12 mouse cellular contexts compared by ENCODE assay signal in the genomic region with DNA sequence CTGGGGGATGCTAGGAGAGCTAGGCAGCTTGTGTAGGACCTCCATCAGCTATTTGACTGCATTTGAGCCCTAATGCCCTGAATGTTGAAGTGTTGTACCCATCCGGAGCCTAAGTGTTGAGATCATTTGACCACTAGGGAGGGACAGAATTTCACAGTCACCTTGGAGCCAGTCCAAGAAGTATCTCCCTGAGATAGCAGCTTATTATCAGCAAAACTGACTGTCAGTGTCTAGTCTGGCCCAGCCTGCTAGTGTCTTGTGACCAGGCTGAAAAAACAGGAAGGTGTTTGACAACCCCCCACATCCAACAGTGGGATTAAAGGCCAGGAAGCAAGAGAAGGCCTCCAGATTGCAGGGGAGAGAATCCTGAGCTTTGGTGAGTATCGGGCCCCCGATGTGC. TPM values are rescaled to one million over a fixed set of nuclear protein-coding genes. Genes with fewer than 3 reads are reported as not detected.
DNase-seq lines count a peak whose midpoint lies in the region; ATAC-seq lines count a peak whose summit lies in the region.
"Had no signal": no experiment of that assay in that cellular context is flagged by ENCODE, and none has a peak within 500 bp of the region (broad histone marks: within the 10 kb centered on the region; RNA-seq: fewer than 3 reads in every experiment).

No protein-coding gene starts in this region.

- peak overlapping the region; percentile 7; the same call in 1 of the 2 replicates for H3K4me2 ChIP-seq in intestine, embryonic 16.5 days (ENCODE audit: low read depth, low read length)
- H3K4me2 ChIP-seq: limb, embryonic 12.5 days had no signal

- no peaks in the 10 kb centered on the region for H3K36me3 ChIP-seq in intestine, embryonic 16.5 days (ENCODE audit: control insufficient read depth, insufficient read depth, low read length)
- no peaks in the 10 kb centered on the region for H3K36me3 ChIP-seq in macrophage (ENCODE audit: inconsistent target)
- no peaks in the 10 kb centered on the region for H3K36me3 ChIP-seq in limb, embryonic 10.5 days
- H3K36me3 ChIP-seq: limb, embryonic 12.5 days had no signal

- 0 out of 2 replicates have a peak, but pooled peaks have one; percentile 33 for ATAC-seq in erythroblast, adult 5-6 weeks (replicated peaks; ENCODE audit: low FRiP score, poor library complexity, severe bottlenecking)
- peak; percentile 49 for ATAC-seq in intestine, embryonic 16.5 days
- ATAC-seq: hindbrain, postnatal 0 days had no signal

- no peaks in the 10 kb centered on the region for H3K27me3 ChIP-seq in intestine, embryonic 16.5 days (replicated peaks; ENCODE audit: control insufficient read depth, insufficient read depth, low read length)
- H3K27me3 ChIP-seq in limb, embryonic 10.5 days (ENCODE audit: low read depth, poor library complexity, severe bottlenecking), result no peaks in the 10 kb centered on the region
- H3K27me3 ChIP-seq: limb, embryonic 12.5 days had no signal

- H3K9me3 ChIP-seq in intestine, embryonic 16.5 days (ENCODE audit: control insufficient read depth, low read length), result no peaks in the 10 kb centered on the region
- H3K9me3 ChIP-seq in limb, embryonic 10.5 days (replicated peaks), result no peaks in the 10 kb centered on the region
- H3K9me3 ChIP-seq: limb, embryonic 12.5 days had no signal

- H3K4me3 ChIP-seq in intestine, embryonic 16.5 days (ENCODE audit: low read length), result no peak overlapping the region
- peak overlapping the region; percentile 7; the same call in 1 of the 2 replicates for H3K4me3 ChIP-seq in macrophage (ENCODE audit: inconsistent target)
- H3K4me3 ChIP-seq in limb, embryonic 10.5 days, result no peak overlapping the region
- H3K4me3 ChIP-seq: limb, embryonic 12.5 days; myocyte had no signal

- WGBS in intestine, embryonic 16.5 days, result 69% methylated on average over 3 of the region's 3 CpGs
- WGBS in macrophage (ENCODE audit: missing documents), result 87% methylated on average over 3 of the region's 3 CpGs
- 86% methylated on average over 3 of the region's 3 CpGs for WGBS in limb, embryonic 10.5 days

- H3K27ac ChIP-seq in intestine, embryonic 16.5 days (ENCODE audit: low read length), result peak overlapping the region; percentile 82
- H3K27ac ChIP-seq in macrophage, result peak overlapping the region; percentile 66
- no peak overlapping the region for H3K27ac ChIP-seq in limb, embryonic 10.5 days
- H3K27ac ChIP-seq: hindbrain, postnatal 0 days; limb, embryonic 12.5 days had no signal

- no peak overlapping the region for H3K9ac ChIP-seq in intestine, embryonic 16.5 days (ENCODE audit: low read depth, low read length)
- H3K9ac ChIP-seq: limb, embryonic 12.5 days had no signal

- DNase-seq in layer of hippocampus, adult 9-11 months, result peak; percentile 27
- DNase-seq in layer of hippocampus, adult 9-10 months (ENCODE audit: low spot score), result no peak
- no peak for DNase-seq in limb, embryonic 10.5 days (ENCODE audit: low spot score)
- no peak for DNase-seq in gastrocnemius, postnatal 4 days (ENCODE audit: low spot score in 2 of 2)
- DNase-seq: lung, postnatal 4 days; right cerebral cortex, adult 18-20 months had no signal

- peaks cover 2% of the 10 kb centered on the region; the same call in 1 of the 2 replicates for H3K4me1 ChIP-seq in intestine, embryonic 16.5 days (ENCODE audit: control insufficient read depth, insufficient read depth, low read length)
- no peaks in the 10 kb centered on the region for H3K4me1 ChIP-seq in limb, embryonic 10.5 days
- H3K4me1 ChIP-seq: limb, embryonic 12.5 days had no signal

- H3K79me2 ChIP-seq in macrophage (ENCODE audit: inconsistent target), result no peaks in the 10 kb centered on the region; the same call in 1 of the 2 replicates

RNA-seq across cellular contexts. Expression of gene Folr1, which starts 0.7 kb away (rescaled TPM):
- total RNA-seq in erythroblast, adult 5-6 weeks (2015; ENCODE audit: low replicate concordance), result not detected in 2 replicates
- not detected in 2 replicates for total RNA-seq in erythroblast, adult 5-6 weeks (2017; ENCODE audit: low replicate concordance)
- 201 and 253 TPM in 2 replicates for polyA plus RNA-seq in intestine, embryonic 16.5 days (2015; fragmentation: Nextera tagmentation; extraction: Ambion mirVana)
- total RNA-seq in macrophage (2018; cell fraction: chromatin; rRNA removed), result 1 to 10 TPM in 2 of 26 experiments, not detected in 24; 1.3 TPM
- total RNA-seq in macrophage (2018; cell fraction: cytosol; rRNA removed), result under 1 TPM in 20 of 26 experiments, not detected in 6; 0.11 to 0.80 (median 0.37) TPM
- 1 to 10 TPM in 3 of 26 experiments, under 1 TPM in 1, not detected in 22; 0.82 to 2.4 (median 1.9) TPM for total RNA-seq in macrophage (2018; cell fraction: nucleus; rRNA removed)
- 0.50 to 0.59 TPM in 2 of 3 replicates, not detected in the other for polyA plus RNA-seq in macrophage (2018)
- polyA plus RNA-seq in limb, embryonic 10.5 days (2016; fragmentation: Nextera tagmentation; extraction: Ambion mirVana), result not detected in 2 replicates
- 1 to 10 TPM; 1.1 to 1.6 TPM for total RNA-seq in gastrocnemius, postnatal 4 days (2021)
- polyA plus RNA-seq: limb, embryonic 12.5 days had no signal

RNA-seq across cellular contexts. Expression of gene Anapc15, which starts 7.8 kb away (rescaled TPM):
- total RNA-seq in erythroblast, adult 5-6 weeks (2015; ENCODE audit: low replicate concordance), result 14.2 and 28.4 TPM in 2 replicates
- 18.6 and 19.5 TPM in 2 replicates for total RNA-seq in erythroblast, adult 5-6 weeks (2017; ENCODE audit: low replicate concordance)
- 61.0 and 66.3 TPM in 2 replicates for polyA plus RNA-seq in intestine, embryonic 16.5 days (2015; fragmentation: Nextera tagmentation; extraction: Ambion mirVana)
- 1,000 to 10,000 TPM in 11 of 26 experiments, 100 to 1,000 TPM in 15; 258 to 1,533 (median 875) TPM for total RNA-seq in macrophage (2018; cell fraction: chromatin; rRNA removed)
- 100 to 1,000 TPM in 5 of 26 experiments, 10 to 100 TPM in 21; 50.7 to 118 (median 77.3) TPM for total RNA-seq in macrophage (2018; cell fraction: cytosol; rRNA removed)
- 1,000 to 10,000 TPM in 1 of 26 experiments, 100 to 1,000 TPM in 25; 144 to 1,074 (median 581) TPM for total RNA-seq in macrophage (2018; cell fraction: nucleus; rRNA removed)
- polyA plus RNA-seq in macrophage (2018), result 80.5 to 140 TPM (median 104 TPM) in 3 replicates
- 115 and 120 TPM in 2 replicates for polyA plus RNA-seq in limb, embryonic 10.5 days (2016; fragmentation: Nextera tagmentation; extraction: Ambion mirVana)
- 10 to 100 TPM; 21.4 to 24.4 TPM for total RNA-seq in gastrocnemius, postnatal 4 days (2021)

RNA-seq across cellular contexts. Expression of gene Folr2, which starts 14.3 kb away (rescaled TPM):
- total RNA-seq in erythroblast, adult 5-6 weeks (2015; ENCODE audit: low replicate concordance), result 3.6 TPM in 1 of 2 replicates, not detected in the other
- not detected in 2 replicates for total RNA-seq in erythroblast, adult 5-6 weeks (2017; ENCODE audit: low replicate concordance)
- polyA plus RNA-seq in intestine, embryonic 16.5 days (2015; fragmentation: Nextera tagmentation; extraction: Ambion mirVana), result 2.6 and 3.2 TPM in 2 replicates
- 10 to 100 TPM in 1 of 26 experiments, 1 to 10 TPM in 22, under 1 TPM in 1, not detected in 2; 0.96 to 11.9 (median 3.2) TPM for total RNA-seq in macrophage (2018; cell fraction: chromatin; rRNA removed)
- total RNA-seq in macrophage (2018; cell fraction: cytosol; rRNA removed), result 10 to 100 TPM; 14.4 to 29.0 (median 19.4) TPM
- 10 to 100 TPM in 16 of 26 experiments, 1 to 10 TPM in 10; 3.9 to 43.1 (median 11.1) TPM for total RNA-seq in macrophage (2018; cell fraction: nucleus; rRNA removed)
- polyA plus RNA-seq in macrophage (2018), result 21.1 to 134 TPM (median 134 TPM) in 3 replicates
- polyA plus RNA-seq in limb, embryonic 10.5 days (2016; fragmentation: Nextera tagmentation; extraction: Ambion mirVana), result 0.21 TPM in 1 of 2 replicates, not detected in the other
- total RNA-seq in gastrocnemius, postnatal 4 days (2021), result 1 to 10 TPM; 6.4 to 9.1 TPM
- polyA plus RNA-seq: limb, embryonic 12.5 days; myocyte had no signal

RNA-seq across cellular contexts. Expression of gene Inppl1, which starts 33.3 kb away (rescaled TPM):
- 0.58 and 5.6 TPM in 2 replicates for total RNA-seq in erythroblast, adult 5-6 weeks (2015; ENCODE audit: low replicate concordance)
- 1.4 and 18.0 TPM in 2 replicates for total RNA-seq in erythroblast, adult 5-6 weeks (2017; ENCODE audit: low replicate concordance)
- polyA plus RNA-seq in intestine, embryonic 16.5 days (2015; fragmentation: Nextera tagmentation; extraction: Ambion mirVana), result 27.2 and 28.2 TPM in 2 replicates
- 100 to 1,000 TPM in 25 of 26 experiments, 10 to 100 TPM in 1; 81.5 to 370 (median 203) TPM for total RNA-seq in macrophage (2018; cell fraction: chromatin; rRNA removed)
- 10 to 100 TPM; 38.5 to 75.5 (median 63.8) TPM for total RNA-seq in macrophage (2018; cell fraction: cytosol; rRNA removed)
- total RNA-seq in macrophage (2018; cell fraction: nucleus; rRNA removed), result 100 to 1,000 TPM in 19 of 26 experiments, 10 to 100 TPM in 7; 63.1 to 228 (median 121) TPM
- 63.7 to 85.3 TPM (median 76.3 TPM) in 3 replicates for polyA plus RNA-seq in macrophage (2018)
- polyA plus RNA-seq in limb, embryonic 10.5 days (2016; fragmentation: Nextera tagmentation; extraction: Ambion mirVana), result 41.6 and 57.8 TPM in 2 replicates
- total RNA-seq in gastrocnemius, postnatal 4 days (2021), result 100 to 1,000 TPM in 1 of 2 experiments, 10 to 100 TPM in 1; 95.1 to 101 TPM

RNA-seq across cellular contexts. Expression of gene Lamtor1, which starts 34.4 kb away (rescaled TPM):
- total RNA-seq in erythroblast, adult 5-6 weeks (2015; ENCODE audit: low replicate concordance), result 35.0 and 36.6 TPM in 2 replicates
- total RNA-seq in erythroblast, adult 5-6 weeks (2017; ENCODE audit: low replicate concordance), result 26.2 and 28.0 TPM in 2 replicates
- polyA plus RNA-seq in intestine, embryonic 16.5 days (2015; fragmentation: Nextera tagmentation; extraction: Ambion mirVana), result 236 and 245 TPM in 2 replicates
- total RNA-seq in macrophage (2018; cell fraction: chromatin; rRNA removed), result 100 to 1,000 TPM in 3 of 26 experiments, 10 to 100 TPM in 23; 33.4 to 125 (median 65.7) TPM
- 100 to 1,000 TPM; 202 to 321 (median 284) TPM for total RNA-seq in macrophage (2018; cell fraction: cytosol; rRNA removed)
- 100 to 1,000 TPM in 10 of 26 experiments, 10 to 100 TPM in 16; 51.7 to 155 (median 92.3) TPM for total RNA-seq in macrophage (2018; cell fraction: nucleus; rRNA removed)
- polyA plus RNA-seq in macrophage (2018), result 249 to 321 TPM (median 295 TPM) in 3 replicates
- 180 and 181 TPM in 2 replicates for polyA plus RNA-seq in limb, embryonic 10.5 days (2016; fragmentation: Nextera tagmentation; extraction: Ambion mirVana)
- 100 to 1,000 TPM; 105 to 106 TPM for total RNA-seq in gastrocnemius, postnatal 4 days (2021)

Comparison
In these comparisons a context has a peak if more than half of its experiments do, and no peak if none do; other contexts are left out.
1. RNA of gene Folr1, which starts 0.7 kb away (polyA plus RNA-seq): 201 to 253 TPM in intestine, embryonic 16.5 days; 0.50 to 0.59 TPM in macrophage and not detected in limb, embryonic 10.5 days; every median in the first group is over 100 times any median in the second.